Mouse (Mus musculus) hindbrain, embryonic 11.5 days (tissue): Measurements from ENCODE around the gene Tmem211. TPM values are rescaled to one million over a fixed set of nuclear protein-coding genes. Genes with fewer than 3 reads are reported as not detected.

Source experiments
- ATAC-seq: fragments of 200-750 bp; cut with Nextera tagmentation; 2 replicates; pipeline ENCODE4 v1.8.0; 2017; ENCODE audit warnings: mild to moderate bottlenecking, moderate TSS enrichment, moderate library complexity; ENCODE audit not compliant: low FRiP score
- DNase-seq: peaks from one replicate; pipeline ENCODE4 v3.0.0-alpha.2; 2015; ENCODE audit warnings: low spot score
- H3K27ac ChIP-seq: fragments of 300-500 bp; sonication (generic); 2 replicates; pipeline ENCODE4 v1.5.1; 2014; ENCODE audit warnings: mild to moderate bottlenecking, low read depth, low read length
- H3K27me3 ChIP-seq: fragments of 300-500 bp; sonication (generic); 2 replicates; pipeline ENCODE4 v1.6.1; 2014; ENCODE audit warnings: mild to moderate bottlenecking, low read length, moderate library complexity, mixed read lengths; ENCODE audit not compliant: control insufficient read depth, insufficient read depth
- H3K36me3 ChIP-seq: fragments of 300-500 bp; sonication (generic); 2 replicates; pipeline ENCODE4 v1.6.1; 2014; ENCODE audit warnings: mild to moderate bottlenecking, low read length, moderate library complexity, mixed read lengths; ENCODE audit not compliant: control insufficient read depth, insufficient read depth
- H3K4me1 ChIP-seq: fragments of 300-500 bp; sonication (generic); replicated peaks from 2 replicates; pipeline ENCODE4 v1.6.1; 2014; ENCODE audit warnings: low read length, mixed read lengths; ENCODE audit not compliant: control insufficient read depth, insufficient read depth
- H3K4me2 ChIP-seq: fragments of 300-500 bp; sonication (generic); replicated peaks from 2 replicates; pipeline ENCODE4 v1.6.1; 2014; ENCODE audit warnings: mild to moderate bottlenecking, low read depth, low read length
- H3K4me3 ChIP-seq: fragments of 300-500 bp; sonication (generic); 2 replicates; pipeline ENCODE4 v1.5.1; 2014; ENCODE audit warnings: low read depth, low read length
- H3K9ac ChIP-seq: fragments of 300-500 bp; sonication (generic); 2 replicates; pipeline ENCODE4 v1.6.1; 2014; ENCODE audit warnings: low read depth, low read length
- H3K9me3 ChIP-seq: fragments of 300-500 bp; sonication (generic); 2 replicates; pipeline ENCODE4 v1.6.1; 2016; ENCODE audit warnings: low read length; ENCODE audit not compliant: control insufficient read depth
- WGBS: fragments of 180-500 bp; shearing (Covaris S2); extraction: QIAGEN DNeasy Blood & Tissue Kit; methylation state at CpG from one replicate; pipeline ENCODE4 v1.1.7; 2014; 5-methylcytosine and 5-hydroxymethylcytosine counted together
- polyA plus RNA-seq: library from polyadenylated mRNA; unstranded; fragments of >200 nt; fragmentation: Nextera tagmentation; extraction: Ambion mirVana; gene quantifications from 2 replicates; pipeline ENCODE4 v1.2.1, GENCODE M21; 2014

Tmem211 gene
- polyA plus RNA-seq, 1 experiment from 2014 or later, result not detected

DNA sequence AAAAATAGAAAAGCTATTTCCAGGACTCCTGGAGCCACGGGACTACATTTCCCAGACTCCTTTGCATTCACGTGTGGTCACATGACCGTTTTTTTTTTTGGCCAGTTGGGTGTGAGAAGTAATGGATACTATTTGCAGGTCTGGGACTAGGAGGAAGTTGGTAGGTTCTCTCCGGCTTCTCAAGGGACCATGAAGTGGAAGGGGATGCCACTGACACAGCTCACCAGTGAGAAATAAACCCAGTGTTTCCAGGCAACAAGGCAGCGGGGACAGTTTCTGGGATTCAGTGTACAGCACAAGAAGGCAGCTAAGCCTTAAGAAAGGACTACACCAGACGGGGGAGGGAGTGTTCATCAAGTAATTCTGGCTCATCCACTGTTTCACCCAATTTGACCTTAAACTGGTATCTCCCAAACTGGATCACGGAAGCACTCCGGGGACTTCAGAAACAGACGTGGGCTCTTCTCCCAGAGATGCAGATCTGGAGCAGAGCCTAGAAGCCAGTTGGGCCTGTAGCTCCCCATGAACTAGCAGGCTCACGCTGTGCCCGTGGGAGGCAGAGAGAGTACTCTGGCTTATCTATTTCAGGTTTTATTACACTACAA, 44.6 kb downstream of the Tmem211 start:
- no peaks in the 10 kb centered on the region; the same call in 1 of the 2 replicates for H3K27me3 ChIP-seq
- no peak overlapping the region for H3K4me2 ChIP-seq
- DNase-seq (peak; percentile 27), ATAC-seq (no peak)
- no peak overlapping the region for H3K27ac ChIP-seq
- H3K9ac ChIP-seq, result no peak overlapping the region
- no peaks in the 10 kb centered on the region; the same call in 1 of the 2 replicates for H3K36me3 ChIP-seq
- H3K4me1 ChIP-seq, result no peaks in the 10 kb centered on the region
- no peaks in the 10 kb centered on the region for H3K9me3 ChIP-seq
- 73% methylated on average over 11 of the region's 11 CpGs for WGBS
- no peak overlapping the region for H3K4me3 ChIP-seq

DNA sequence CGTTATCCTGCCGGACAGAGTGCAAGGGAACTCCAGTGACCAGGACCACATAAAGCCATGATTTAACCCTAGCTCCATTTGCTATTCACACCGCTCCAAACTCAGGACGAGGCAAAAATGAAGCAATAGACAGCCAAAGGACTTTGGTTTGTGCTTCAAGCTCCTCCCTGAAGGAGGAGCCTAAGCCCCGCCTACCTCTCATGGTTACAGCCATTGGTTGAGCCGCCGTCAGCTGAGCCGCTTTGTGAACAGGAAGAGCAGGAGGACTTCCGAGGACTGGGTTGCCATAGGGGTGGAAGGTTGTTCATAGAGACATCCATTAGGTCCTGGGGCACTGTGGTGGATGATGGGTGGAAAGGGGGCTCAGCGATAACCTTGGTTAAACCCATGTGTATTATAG, 49.1 kb downstream of the Tmem211 start:
- Histone ChIP-seq H3K9me3 (no peaks in the 10 kb centered on the region), H3K27ac (no peak overlapping the region), H3K4me1 (no peaks in the 10 kb centered on the region), H3K27me3 (no peaks in the 10 kb centered on the region; the same call in 1 of the 2 replicates), H3K36me3 (no peaks in the 10 kb centered on the region; the same call in 1 of the 2 replicates), H3K4me2 (no peak overlapping the region), H3K4me3 (no peak overlapping the region), H3K9ac (no peak overlapping the region)
- ATAC-seq (no peak), DNase-seq (no peak)
- WGBS, result 81% methylated on average over 10 of the region's 10 CpGs

DNA sequence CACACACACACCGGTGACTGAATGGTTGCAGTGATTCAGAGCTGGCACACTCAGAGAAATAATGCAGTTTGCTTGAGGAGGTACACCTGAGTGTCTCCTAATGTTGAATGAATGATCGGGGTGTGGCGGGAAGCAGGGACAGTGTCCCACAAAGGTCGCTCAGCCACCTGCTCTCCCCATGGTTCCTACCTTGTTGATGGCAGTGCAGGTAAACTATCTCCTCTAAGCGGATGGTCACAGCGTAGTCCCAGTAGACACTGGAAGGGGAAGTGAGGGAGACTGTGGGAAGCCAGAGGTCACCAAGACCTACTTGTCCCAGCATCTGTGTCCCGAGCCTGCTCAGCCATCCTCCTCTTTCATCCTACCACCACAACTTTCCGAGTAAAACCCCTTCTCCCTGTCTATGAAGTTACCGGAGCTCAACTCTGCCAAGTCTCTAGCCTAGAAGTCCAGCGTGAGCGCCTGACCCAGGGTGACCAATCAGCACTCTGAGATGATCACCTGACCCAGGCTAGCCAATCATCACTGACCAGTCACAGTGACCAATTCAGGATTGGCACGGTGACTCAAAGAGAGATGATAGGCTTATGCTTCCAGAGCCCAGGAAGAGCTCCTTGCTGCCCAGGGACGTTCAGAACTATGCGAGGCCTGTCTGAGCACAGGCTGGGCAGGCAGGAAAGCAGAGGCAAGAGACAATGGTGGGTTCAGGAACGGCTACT, 53.6 kb downstream of the Tmem211 start:
- peak; percentile 80 for DNase-seq
- 29% methylated on average over 15 of the region's 15 CpGs for WGBS
- peak overlapping the region; percentile 34 for H3K4me3 ChIP-seq
- no peaks in the 10 kb centered on the region for H3K4me1 ChIP-seq
- peak; percentile 87 for ATAC-seq
- no peaks in the 10 kb centered on the region; the same call in 1 of the 2 replicates for H3K27me3 ChIP-seq
- no peaks in the 10 kb centered on the region; the same call in 1 of the 2 replicates for H3K36me3 ChIP-seq
- no peaks in the 10 kb centered on the region for H3K9me3 ChIP-seq
- peak overlapping the region; percentile 48 for H3K4me2 ChIP-seq
- peak overlapping the region; percentile 54 for H3K9ac ChIP-seq
- H3K27ac ChIP-seq, result peak overlapping the region; percentile 27; the same call in 1 of the 2 replicates

DNA sequence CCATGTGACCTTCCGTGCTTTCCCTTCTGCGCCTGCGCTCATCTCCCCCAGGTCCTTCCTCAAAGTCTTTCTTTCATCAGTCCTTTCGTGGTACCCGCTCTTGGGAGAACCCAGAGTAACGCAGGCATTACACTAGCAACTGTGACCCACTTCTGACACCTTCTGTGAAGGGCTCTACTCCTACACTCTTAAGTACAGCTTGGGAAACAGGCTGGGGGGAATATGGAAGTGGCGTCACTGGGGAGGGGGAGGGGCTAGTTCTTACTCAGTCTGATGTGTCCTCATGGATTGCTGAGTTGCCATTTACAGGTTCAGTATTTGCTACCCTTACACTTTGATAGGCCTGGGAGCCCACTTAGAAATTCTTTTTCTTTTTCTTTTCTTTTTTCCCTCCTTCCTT, 54.8 kb downstream of the Tmem211 start:
- H3K9ac ChIP-seq, result no peak overlapping the region

DNA sequence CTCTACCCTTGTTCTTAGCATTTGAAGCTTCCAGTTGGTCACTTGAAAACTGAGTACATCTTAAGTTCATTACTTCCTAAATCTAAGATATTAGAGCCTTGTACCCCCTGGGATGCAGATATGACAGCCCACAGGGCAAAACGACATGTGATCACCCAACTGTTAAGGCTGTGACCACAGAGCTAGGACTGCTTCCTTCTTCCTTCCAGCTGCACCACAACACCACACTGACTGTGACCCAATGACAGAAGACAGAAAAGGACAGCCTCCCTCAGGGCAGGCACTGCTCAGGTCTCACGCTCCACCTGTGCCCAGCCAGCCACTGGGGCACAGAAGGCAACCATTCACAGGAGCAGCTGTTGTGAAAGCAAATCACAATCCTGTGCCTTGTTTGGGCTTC, 57.0 kb downstream of the Tmem211 start:
- Histone ChIP-seq H3K4me2 (no peak overlapping the region), H3K9ac (no peak overlapping the region), H3K27ac (no peak overlapping the region), H3K4me1 (no peaks in the 10 kb centered on the region), H3K9me3 (no peaks in the 10 kb centered on the region), H3K27me3 (peaks cover 19% of the 10 kb centered on the region; the same call in 1 of the 2 replicates), H3K36me3 (no peaks in the 10 kb centered on the region), H3K4me3 (no peak overlapping the region)
- DNase-seq (no peak), ATAC-seq (no peak)
- 67% methylated on average over 2 of the region's 2 CpGs for WGBS

More for the DNA sequence above, 54.8 kb downstream of the Tmem211 start:
- WGBS, result 95% methylated on average over 7 of the region's 7 CpGs
- Histone ChIP-seq H3K27ac (no peak overlapping the region), H3K4me3 (no peak overlapping the region), H3K9me3 (no peaks in the 10 kb centered on the region), H3K27me3 (no peaks in the 10 kb centered on the region), H3K36me3 (no peaks in the 10 kb centered on the region; the same call in 1 of the 2 replicates), H3K4me1 (no peaks in the 10 kb centered on the region), H3K4me2 (no peak overlapping the region)
- DNase-seq (no peak), ATAC-seq (no peak)

DNA sequence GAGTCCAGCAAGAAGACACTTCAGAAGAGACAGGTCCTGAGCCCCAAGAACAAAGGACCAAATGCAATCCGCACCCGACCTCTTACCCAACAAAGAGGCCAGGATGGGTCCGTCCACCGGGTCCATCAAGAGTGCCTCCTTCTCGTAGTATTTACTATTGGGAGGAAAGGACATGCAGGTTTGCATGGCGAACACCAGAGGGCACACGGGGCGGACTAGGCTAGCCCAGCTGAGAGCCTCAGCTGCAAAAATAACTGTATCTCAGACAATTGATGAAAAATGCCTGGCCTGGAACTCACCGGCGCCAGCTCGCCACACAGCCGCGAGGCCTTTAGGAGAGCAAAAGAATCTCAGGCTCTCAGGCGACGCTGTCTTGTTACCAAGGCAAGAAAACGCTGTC, 58.8 kb downstream of the Tmem211 start:
- H3K9me3 ChIP-seq, result no peaks in the 10 kb centered on the region
- no peak overlapping the region for H3K9ac ChIP-seq
- H3K4me3 ChIP-seq, result no peak overlapping the region
- WGBS, result 65% methylated on average over 16 of the region's 16 CpGs
- ATAC-seq (no peak), DNase-seq (no peak)
- H3K27me3 ChIP-seq, result peaks cover 25% of the 10 kb centered on the region
- H3K4me2 ChIP-seq, result no peak overlapping the region
- H3K27ac ChIP-seq, result no peak overlapping the region
- H3K36me3 ChIP-seq, result no peaks in the 10 kb centered on the region
- no peaks in the 10 kb centered on the region for H3K4me1 ChIP-seq

DNA sequence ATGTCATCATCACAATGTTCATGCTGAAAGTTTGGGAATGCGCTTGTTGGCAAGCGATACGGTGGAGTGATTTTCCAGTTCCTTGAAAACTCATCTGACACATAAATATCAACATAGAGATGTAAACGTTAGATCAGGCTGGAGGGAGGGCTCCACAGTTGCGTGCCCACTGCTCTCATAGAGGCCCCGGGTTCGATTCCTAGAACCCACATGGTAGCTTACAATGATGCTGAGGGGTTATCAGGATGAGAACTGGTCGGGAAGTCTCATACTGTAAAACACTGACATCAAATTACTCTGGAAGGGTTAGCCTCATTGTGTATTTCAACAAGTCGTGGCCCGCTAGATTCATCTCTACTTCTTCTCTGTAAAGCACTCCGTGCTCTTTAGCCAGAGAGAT, 59.3 kb downstream of the Tmem211 start:
- Histone ChIP-seq H3K27me3 (peaks cover 25% of the 10 kb centered on the region), H3K4me3 (no peak overlapping the region), H3K9me3 (no peaks in the 10 kb centered on the region), H3K36me3 (no peaks in the 10 kb centered on the region), H3K27ac (no peak overlapping the region), H3K4me2 (no peak overlapping the region), H3K4me1 (no peaks in the 10 kb centered on the region), H3K9ac (no peak overlapping the region)
- WGBS, result 79% methylated on average over 11 of the region's 11 CpGs
- ATAC-seq, result no peak
- DNase-seq, result no peak

DNA sequence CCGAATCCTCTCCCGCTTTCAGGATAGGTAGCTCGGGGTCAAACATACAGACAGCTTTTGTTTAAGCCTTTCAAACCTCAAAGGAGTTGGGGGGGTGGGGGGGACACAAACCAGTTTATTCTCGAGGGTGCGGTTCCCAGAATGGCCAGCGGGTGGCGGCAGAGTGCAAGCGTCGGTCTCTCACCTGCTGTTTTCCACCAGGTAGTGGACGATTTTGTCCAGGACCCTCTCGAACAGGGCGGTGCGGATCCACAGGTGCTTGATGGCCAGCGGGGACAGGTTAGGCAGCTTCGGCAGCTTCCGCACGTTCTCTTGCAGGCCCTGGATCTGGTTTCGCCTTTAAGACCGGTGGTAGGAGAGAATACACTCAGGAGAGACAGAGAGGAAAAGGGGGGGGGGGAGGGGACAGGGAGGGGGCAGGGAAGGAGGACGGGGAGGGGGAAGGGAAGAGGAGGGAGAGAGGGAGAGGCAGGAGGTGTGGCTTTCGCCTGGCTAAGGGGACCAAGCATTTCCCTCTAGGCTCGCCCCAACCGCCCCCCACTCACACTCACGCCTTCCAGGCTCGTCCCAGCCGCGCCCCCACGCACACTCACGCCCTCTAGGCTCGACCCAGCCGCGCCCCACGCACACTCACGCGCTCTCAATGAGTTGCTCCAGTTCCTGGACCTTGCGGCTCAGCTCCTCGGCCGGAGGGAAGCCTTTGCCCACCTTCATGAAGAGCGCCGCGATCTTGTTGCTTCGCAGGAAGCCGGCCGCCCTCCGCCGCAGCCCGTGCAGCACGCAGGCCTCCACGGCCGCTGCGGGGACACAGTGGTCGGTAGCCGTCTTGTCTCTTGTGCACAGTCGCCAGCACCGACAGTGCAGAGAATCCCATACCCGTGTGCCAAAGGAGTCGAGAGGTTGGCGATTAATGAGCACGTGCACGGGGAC, 60.1 kb downstream of the Tmem211 start:
- H3K4me2 ChIP-seq, result peak overlapping the region; percentile 35
- no peak overlapping the region for H3K9ac ChIP-seq
- no peaks in the 10 kb centered on the region for H3K36me3 ChIP-seq
- peak; percentile 47; the same call in 1 of the 2 replicates for ATAC-seq
- no peaks in the 10 kb centered on the region for H3K9me3 ChIP-seq
- 4% methylated on average over 51 of the region's 60 CpGs for WGBS
- H3K4me1 ChIP-seq, result no peaks in the 10 kb centered on the region
- DNase-seq, result peak; percentile 76
- peak overlapping the region; percentile 14; the same call in 1 of the 2 replicates for H3K4me3 ChIP-seq
- peaks cover 25% of the 10 kb centered on the region for H3K27me3 ChIP-seq
- H3K27ac ChIP-seq, result no peak overlapping the region
